Mouse (Mus musculus) brain, embryonic 14.5 days (tissue): Measurements from ENCODE around the gene Abtb2. TPM values are rescaled to one million over a fixed set of nuclear protein-coding genes. Genes with fewer than 3 reads are reported as not detected.
A peak's percentile ranks its signal among the peaks of the same experiment; 100 is the strongest.

Experiments used
- DNase-seq: peaks from one replicate; pipeline ENCODE4 v3.0.0-alpha.2; 2011; ENCODE audit warnings: low read depth
- CTCF ChIP-seq: fragments of 200-500 bp; IDR thresholded peaks from 2 replicates; pipeline ENCODE4 v1.5.1; 2012; ENCODE audit warnings: inconsistent platforms, mild to moderate bottlenecking, moderate library complexity, borderline replicate concordance; ENCODE audit not compliant: insufficient read depth, insufficient read length; ENCODE audit errors: extremely low read depth
- POLR2A ChIP-seq: fragments of 200-500 bp; IDR thresholded peaks from 2 replicates; pipeline ENCODE4 v1.6.1; 2012; ENCODE audit warnings: mild to moderate bottlenecking, inconsistent platforms, borderline replicate concordance; ENCODE audit not compliant: poor library complexity, insufficient read depth, insufficient read length, severe bottlenecking; ENCODE audit errors: extremely low read depth
- polyA plus RNA-seq: library from polyadenylated mRNA; depleted of rRNA; stranded (reverse); fragments of >200 nt; gene quantifications from 2 replicates; pipeline ENCODE4 v1.2.3, GENCODE M21; 2012

Gene Abtb2
- polyA plus RNA-seq, 1 experiment = 16.7 TPM

GRCm38 (mm10) chr2:103589400-103589799 is 23.3 kb downstream of the Abtb2 start:
- no peak for TF ChIP-seq CTCF
- no peak for TF ChIP-seq POLR2A
- DNase-seq = no peak

GRCm38 (mm10) chr2:103590645-103591044 is 24.5 kb downstream of the Abtb2 start:
- DNase-seq = no peak
- TF ChIP-seq POLR2A (no peak), CTCF (no peak)

- no peak for TF ChIP-seq CTCF
- no peak for TF ChIP-seq POLR2A
- peak; percentile 77 for DNase-seq
These were observed 25.9 kb downstream of the Abtb2 start for GRCm38 (mm10) chr2:103591742-103592590.

DNA sequence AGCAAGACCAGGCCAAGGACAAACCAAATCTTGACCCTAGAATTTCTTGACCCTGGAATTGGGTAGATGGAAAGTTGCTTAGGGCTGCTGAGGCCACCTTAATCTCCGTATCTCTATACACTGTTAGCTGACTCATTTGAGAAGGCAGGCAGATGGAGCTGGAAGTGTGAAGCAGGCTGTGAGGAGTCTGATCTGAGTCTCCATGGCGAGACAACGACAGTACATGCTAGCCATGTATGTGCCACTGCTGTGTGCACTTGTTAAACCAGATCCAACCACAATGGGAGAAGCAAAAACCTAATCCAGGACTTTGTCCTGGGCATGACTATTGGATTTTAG is 26.4 kb downstream of the Abtb2 start:
- TF ChIP-seq CTCF = no peak
- TF ChIP-seq POLR2A = no peak
- DNase-seq = no peak

DNA sequence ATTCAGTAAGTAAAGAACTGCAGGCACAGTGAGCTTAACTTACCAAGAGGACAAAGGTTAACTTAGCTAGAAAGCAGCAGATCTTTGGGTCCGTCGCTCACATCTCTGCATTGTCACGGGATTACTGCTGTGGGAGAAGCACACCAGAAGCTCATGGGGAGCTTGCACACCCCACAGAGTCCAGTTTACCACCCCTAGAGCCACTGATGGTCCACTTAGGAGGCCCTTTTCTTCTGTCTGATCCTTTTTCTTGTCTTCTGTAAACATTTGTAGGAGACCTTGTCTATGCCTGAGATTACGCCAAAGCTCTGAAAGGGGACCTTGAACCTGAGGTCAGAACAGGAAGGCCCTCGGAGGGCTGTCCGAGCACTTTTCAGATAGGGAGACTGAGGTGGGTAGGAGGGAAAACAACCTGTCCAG is 28.5 kb downstream of the Abtb2 start:
- TF ChIP-seq POLR2A (no peak), CTCF (no peak)
- no peak for DNase-seq

DNA sequence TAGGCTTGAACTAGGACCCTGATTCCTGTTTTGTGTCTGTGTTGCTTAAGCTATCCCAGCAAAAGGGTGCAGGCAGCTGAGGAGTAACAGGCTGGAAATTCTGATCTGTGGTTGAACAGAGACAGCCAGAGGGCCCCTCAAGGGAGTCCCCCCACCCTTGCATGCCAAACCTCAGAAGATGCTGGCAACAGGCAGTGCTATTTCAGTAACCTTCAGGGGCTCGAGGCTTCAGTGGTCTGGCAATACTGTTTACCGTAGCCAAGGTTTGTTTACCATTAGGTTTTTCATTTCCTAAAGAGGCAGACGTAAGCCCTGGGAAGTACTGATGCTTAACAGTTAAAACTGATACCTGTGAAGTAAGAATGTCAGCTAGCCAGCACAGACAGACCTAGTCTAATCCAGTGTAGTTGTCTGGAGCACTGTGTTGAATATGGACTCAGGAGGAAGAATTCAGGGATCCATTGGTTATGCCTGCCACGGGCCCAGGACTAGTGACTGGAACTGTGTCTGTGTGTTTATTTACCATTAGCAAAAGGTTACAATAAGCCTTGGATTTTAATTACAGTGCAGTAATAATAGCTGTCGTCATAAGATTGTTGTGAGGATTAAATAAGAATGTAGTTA is 29.0 kb downstream of the Abtb2 start:
- peak; percentile 63 for DNase-seq

DNA sequence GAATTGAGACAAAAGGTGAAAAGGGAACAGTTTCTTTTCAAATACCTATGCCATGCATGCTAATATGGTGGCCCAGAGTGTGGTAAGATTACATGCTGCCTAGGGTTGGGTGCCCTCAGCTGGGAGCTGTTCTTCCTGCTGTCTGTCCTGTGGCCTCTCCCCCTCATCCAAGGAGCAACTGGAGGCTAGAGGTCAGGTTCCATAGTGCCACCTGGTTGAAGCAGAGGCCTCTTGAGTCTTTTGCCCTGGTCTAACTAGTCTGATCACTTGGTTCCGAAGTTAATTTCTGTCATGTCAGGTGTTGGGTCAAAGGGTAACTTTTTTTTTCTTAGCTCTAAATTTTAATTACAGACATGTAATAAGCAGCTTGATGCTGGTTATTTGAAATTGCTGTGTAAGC is 33.2 kb downstream of the Abtb2 start:
- DNase-seq = no peak
- TF ChIP-seq CTCF (no peak), POLR2A (no peak)

More for the DNA sequence above, 29.0 kb downstream of the Abtb2 start:
- TF ChIP-seq POLR2A (no peak), CTCF (no peak)

DNA sequence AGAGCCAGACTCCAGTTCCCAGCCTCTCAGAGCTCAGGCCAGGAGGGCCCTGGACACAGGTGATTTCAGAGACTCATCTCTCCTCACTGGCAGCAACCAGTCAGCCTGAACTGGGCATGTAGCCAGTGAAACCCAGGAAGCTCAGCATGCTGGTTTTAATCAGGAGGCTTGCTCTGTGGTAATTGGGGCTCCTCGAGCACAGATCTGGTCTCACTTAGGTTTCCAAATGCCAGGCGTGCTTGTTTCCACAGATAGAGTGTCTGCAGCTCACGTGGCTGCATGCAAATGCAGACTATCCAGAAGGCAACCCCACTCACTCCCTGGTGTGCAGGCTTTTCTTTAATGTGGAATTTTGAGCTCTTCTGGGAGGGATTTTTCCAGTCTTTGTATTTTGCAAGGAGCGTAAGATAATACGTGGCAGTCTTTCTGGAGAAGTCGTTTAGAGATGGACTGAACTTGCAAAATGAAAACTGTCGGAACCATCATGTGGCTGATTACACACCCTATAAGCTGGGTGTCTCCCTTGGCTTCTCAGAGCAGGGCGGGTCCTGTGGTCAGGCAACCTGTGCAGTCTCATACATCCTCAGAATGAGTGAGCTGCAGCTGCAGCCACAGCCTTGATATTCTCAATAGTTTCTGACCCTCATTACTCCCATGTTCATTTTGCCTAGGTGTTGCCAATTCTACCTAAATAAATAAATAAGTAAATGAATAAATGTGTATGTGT is 34.2 kb downstream of the Abtb2 start:
- DNase-seq = peak; percentile 90
- TF ChIP-seq POLR2A = no peak
- TF ChIP-seq CTCF = no peak

- no peak for DNase-seq
- TF ChIP-seq CTCF (no peak), POLR2A (no peak)
These were observed 35.0 kb downstream of the Abtb2 start for GRCm38 (mm10) chr2:103601126-103601525.

DNA sequence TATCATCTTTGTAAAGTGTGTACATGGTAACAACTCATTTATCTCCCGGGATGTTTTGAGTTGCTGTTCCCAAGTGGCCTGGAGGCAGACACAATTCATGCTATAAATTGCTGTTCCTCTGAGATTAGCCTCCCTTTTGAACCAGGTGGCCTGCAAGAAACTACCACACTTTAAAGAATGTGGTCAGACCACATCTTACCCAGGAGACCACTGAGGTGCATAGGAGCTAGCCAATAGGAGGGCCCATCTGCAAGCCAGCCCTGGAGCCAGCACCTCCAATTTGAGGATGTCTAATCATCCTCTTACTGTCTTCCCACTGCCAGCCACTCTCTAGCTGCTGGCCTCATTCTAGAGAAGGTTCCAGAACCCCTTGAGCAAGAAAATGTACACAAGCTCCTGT is 35.4 kb downstream of the Abtb2 start:
- no peak for DNase-seq
- no peak for TF ChIP-seq CTCF
- TF ChIP-seq POLR2A = no peak

GRCm38 (mm10) chr2:103603209-103603608 is 37.1 kb downstream of the Abtb2 start:
- TF ChIP-seq CTCF (no peak), POLR2A (no peak)

DNA sequence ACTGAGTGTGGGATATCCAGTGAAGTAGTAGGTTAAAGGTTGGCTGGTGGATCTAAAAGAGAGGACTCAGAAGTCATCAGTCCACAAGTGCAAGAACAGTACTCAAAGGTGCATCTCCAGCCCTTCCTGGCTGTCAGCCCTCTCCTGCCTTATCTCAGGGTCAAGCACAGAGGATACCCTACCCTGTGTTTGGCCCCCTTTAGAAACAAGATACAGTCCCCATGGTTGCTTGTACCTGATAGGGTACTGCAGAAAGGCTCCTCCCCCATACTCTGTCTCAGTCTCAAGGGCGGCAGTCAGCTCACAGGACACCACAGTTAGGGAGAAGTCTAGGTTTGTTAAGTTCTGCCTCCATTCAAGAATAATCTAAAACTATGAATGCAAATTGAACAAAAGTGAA is 37.8 kb downstream of the Abtb2 start:
- no peak for DNase-seq
- TF ChIP-seq CTCF (no peak), POLR2A (no peak)

More at GRCm38 (mm10) chr2:103603209-103603608, 37.1 kb downstream of the Abtb2 start:
- no peak for DNase-seq
